Mouse (Mus musculus) testis, postnatal 14 days (tissue): ENCODE results near the gene Olfr1094.

Source experiments
- DNase-seq: peaks from one replicate; pipeline ENCODE4 v3.0.0; 2021; ENCODE audit warnings: low spot score

Gene Olfr1094

DNA sequence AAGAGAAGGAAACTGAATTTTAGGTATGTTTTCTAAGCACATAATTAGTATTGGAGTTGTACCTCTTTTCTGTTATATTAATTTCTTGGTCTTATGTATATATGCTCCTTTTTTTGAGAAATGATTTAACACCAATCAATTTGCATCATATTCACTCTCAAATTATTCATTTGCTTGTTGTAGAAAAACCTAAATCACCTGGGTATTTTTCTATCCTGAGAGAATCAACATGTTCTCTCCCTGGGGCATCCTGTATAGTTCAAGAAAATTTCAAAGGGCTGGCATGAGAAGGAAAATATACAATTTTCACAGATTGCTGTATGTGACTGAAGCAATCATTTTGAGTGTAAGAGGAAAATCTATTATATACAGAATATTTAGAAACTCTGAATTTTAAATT lies at the start of gene Olfr1094:
Gene Olfr1094 (plus strand): TSS at position 301 of the 400 bp plus-strand sequence.
- no peak for DNase-seq

- no peak for DNase-seq
Measured at GRCm38 (mm10) chr2:86782179-86782578, 42.3 kb upstream of the Olfr1094 start, which contains the start of gene Olfr1093. TSS of gene Olfr1093 (plus strand) at chr2:86782479.

DNA sequence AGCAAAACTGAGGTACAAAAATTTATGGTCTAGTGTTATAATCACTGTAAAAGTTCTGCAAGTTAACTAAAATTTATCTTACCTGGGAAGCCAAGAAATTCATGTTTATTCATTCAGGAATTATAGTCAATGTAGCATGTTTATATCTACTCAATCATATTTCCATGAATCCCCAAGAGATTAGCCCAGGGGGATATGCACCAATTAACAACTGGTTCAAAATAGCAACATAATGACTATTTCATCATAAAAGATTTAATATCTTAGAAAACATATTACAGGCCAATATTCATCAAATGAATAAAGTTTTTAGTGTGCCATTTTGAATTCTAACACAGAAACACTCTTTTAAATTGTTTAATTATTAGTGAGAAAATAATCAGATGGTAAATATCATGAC lies 14.5 kb upstream of the Olfr1094 start, which contains the start of gene Olfr141:
Gene Olfr141 (minus strand): TSS at position 101 of the 400 bp plus-strand sequence.
- DNase-seq = no peak

DNA sequence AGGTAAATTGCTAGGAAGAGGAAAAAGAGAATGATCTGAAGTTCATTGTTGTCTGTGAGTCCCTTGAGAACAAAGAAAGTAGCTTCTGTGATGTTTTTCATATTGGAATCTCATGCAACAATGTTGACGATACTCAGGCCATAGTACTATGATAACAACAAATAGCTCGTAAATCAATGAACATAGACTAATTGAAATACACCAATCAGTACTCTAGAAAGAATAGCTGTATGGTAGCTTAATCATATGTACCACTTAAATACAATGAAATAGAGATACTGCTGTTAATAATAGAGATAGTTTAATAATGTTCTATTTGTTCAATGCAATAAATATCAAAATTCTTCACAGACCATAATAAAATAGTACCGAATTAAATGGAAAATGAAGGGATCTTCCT lies 27.1 kb downstream of the Olfr1094 start, which contains the start of gene Olfr1095:
Gene Olfr1095 (minus strand): TSS at position 101 of the 400 bp plus-strand sequence.
- DNase-seq = no peak

GRCm38 (mm10) chr2:86874702-86875101 lies 50.2 kb downstream of the Olfr1094 start, which contains the start of gene Gm13723:
TSS of gene Gm13723 (minus strand) at chr2:86874802.
- DNase-seq = no peak
